19 mouse cellular contexts compared by ENCODE assay signal in the genomic region with DNA sequence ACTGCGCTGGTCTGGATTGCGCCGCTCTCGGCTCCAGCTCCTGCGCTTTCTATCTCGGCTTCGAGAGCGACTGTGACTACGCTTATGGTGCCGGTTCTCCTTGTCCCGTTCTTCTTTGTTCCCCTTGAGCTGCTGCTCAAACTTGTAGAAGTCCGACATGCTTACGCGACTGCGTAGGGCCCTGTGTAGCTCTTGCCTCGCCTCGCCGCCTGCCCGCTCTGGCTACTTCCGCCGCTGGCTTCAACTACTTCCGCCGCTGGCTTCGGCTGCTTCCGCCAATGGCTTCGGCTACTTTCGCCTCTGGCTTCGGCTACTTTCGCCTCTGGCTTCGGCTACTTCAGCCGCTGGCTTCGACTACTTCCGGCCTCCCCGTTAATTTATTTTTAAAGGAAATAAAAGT.
"Had no signal": no experiment of that assay in that cellular context is flagged by ENCODE, and none has a peak within 500 bp of the region (broad histone marks: within the 10 kb centered on the region; RNA-seq: fewer than 3 reads in every experiment).

No protein-coding gene starts in this region.

- H3K27me3 ChIP-seq: liver, embryonic 15.5 days; midbrain, embryonic 12.5 days; neural tube, embryonic 13.5 days; neural tube, embryonic 15.5 days had no signal

- H3K27ac ChIP-seq: liver, embryonic 15.5 days; midbrain, embryonic 10.5 days; midbrain, embryonic 12.5 days; neural tube, embryonic 13.5 days; neural tube, embryonic 15.5 days had no signal

- DNase-seq: liver, postnatal 0 days; lung, embryonic 14.5 days; lung, postnatal 10 days; lung, postnatal 4 days; midbrain, embryonic 14.5 days; retina, postnatal 1 day; right cerebral cortex, adult 18-20 months; right cerebral cortex, postnatal 25 days; right cerebral cortex, postnatal 4 days; spleen, adult 18-20 months; thymus, adult 2 months; thymus, postnatal 25 days; thymus, postnatal 4 days had no signal

- H3K36me3 ChIP-seq: liver, embryonic 15.5 days; midbrain, embryonic 10.5 days; midbrain, embryonic 12.5 days; neural tube, embryonic 13.5 days; neural tube, embryonic 15.5 days had no signal

- H3K4me1 ChIP-seq: liver, embryonic 15.5 days; midbrain, embryonic 10.5 days; midbrain, embryonic 12.5 days; neural tube, embryonic 13.5 days; neural tube, embryonic 15.5 days had no signal

- H3K4me3 ChIP-seq: liver, embryonic 15.5 days; midbrain, embryonic 10.5 days; midbrain, embryonic 12.5 days; myocyte; neural tube, embryonic 13.5 days; neural tube, embryonic 15.5 days had no signal
